Mouse (Mus musculus): ENCODE measurements at regions not wholly inside any gene's neighbourhood (a gene's known extent, or its start where the extent isn't known, plus 50 kb on each side); places are given as distances from the start of the nearest gene placed in this dataset.

DNA sequence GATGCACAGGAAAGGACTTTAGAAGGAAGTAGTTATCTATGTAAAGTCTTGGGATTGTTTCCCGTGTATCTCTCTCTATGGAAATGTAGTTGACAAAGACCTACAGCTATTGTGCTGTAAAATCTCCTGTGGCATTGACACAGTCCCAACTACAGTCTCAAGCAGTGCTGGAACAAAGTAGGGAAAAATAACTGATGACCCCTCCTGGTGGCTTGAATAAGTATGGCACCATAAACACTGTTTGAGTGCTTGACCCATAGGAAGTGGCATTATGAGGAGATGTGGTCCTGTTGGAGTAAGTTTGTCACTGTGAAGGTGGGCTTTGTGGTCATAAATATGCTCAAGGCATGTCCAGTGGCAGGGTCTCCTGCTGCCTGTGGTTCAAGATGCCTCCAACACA is 928.4 kb upstream of the Mms22l start:
- Histone ChIP-seq H3K4me1 (no peaks in the 10 kb centered on the region), H3K27me3 (replicated peaks) (no peaks in the 10 kb centered on the region), H3K9me3 (0 out of 2 replicates have a peak, but pooled peaks cover 3% of the 10 kb centered on the region), H3K4me3 (no peak overlapping the region), H3K9ac (no peak overlapping the region), H3K36me3 (no peaks in the 10 kb centered on the region), H3K4me2 (no peak overlapping the region), H3K27ac (replicated peaks) (no peak overlapping the region)
- no peak for ATAC-seq (ENCODE audit: extremely low read depth, insufficient number of reproducible peaks, low FRiP score, low TSS enrichment)
- WGBS, result 43% methylated on average over 1 of the region's 1 CpGs

DNA sequence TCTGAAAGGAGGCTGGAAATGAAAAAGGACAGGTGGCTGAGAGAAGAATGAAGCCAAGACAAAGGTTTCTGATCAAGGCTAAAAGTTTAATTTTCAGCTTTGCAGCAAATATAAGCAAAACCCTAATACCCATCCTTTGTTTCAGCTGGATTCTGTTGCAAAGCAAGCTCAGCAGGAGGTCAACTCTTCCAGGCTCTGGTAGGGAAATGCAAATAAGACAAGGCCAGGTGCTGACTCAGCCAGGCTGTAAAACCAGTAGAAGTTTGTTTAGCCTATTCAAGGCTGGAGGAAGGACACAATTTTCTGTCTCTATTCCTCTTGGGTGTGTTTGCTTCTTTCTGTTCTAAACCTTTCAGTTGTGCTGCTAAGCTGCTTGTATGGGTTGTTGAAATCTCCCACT is 923.2 kb upstream of the Mms22l start:
- no peak overlapping the region for H3K4me3 ChIP-seq
- no peak overlapping the region for H3K4me2 ChIP-seq
- H3K9me3 ChIP-seq, result no peaks in the 10 kb centered on the region
- no peaks in the 10 kb centered on the region for H3K36me3 ChIP-seq
- ATAC-seq (ENCODE audit: extremely low read depth, insufficient number of reproducible peaks, low FRiP score, low TSS enrichment), result no peak
- H3K27me3 ChIP-seq (replicated peaks), result no peaks in the 10 kb centered on the region
- no peak overlapping the region for H3K27ac ChIP-seq (replicated peaks)
- H3K4me1 ChIP-seq, result no peaks in the 10 kb centered on the region
- no peak overlapping the region for H3K9ac ChIP-seq

DNA sequence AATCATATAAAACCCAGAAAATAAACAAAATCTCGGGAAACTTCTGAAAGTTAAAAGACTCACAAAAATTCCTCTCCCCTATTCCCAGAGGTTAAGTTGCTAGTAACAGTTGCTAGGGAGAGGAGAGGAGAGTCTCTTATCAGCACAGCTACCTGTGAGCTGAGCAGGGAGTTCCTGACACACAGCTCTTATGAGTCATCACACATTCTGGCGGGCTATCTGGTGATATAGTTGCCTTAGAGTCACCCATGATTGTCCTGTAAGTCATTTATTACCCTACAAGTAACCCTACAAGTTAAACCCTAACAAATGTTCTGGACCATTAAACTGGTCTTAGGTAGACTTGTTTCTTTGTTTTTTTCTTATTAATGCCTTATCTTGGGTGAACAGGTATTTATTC is 908.8 kb upstream of the Mms22l start:
- Histone ChIP-seq H3K4me3 (no peak overlapping the region), H3K27me3 (replicated peaks) (no peaks in the 10 kb centered on the region), H3K4me1 (0 out of 2 replicates have a peak, but pooled peaks cover 5% of the 10 kb centered on the region), H3K36me3 (no peaks in the 10 kb centered on the region), H3K27ac (replicated peaks) (no peak overlapping the region), H3K9me3 (no peaks in the 10 kb centered on the region), H3K9ac (no peak overlapping the region), H3K4me2 (no peak overlapping the region)
- ATAC-seq (ENCODE audit: extremely low read depth, insufficient number of reproducible peaks, low FRiP score, low TSS enrichment), result no peak
- WGBS, result 7% methylated on average over 2 of the region's 2 CpGs

DNA sequence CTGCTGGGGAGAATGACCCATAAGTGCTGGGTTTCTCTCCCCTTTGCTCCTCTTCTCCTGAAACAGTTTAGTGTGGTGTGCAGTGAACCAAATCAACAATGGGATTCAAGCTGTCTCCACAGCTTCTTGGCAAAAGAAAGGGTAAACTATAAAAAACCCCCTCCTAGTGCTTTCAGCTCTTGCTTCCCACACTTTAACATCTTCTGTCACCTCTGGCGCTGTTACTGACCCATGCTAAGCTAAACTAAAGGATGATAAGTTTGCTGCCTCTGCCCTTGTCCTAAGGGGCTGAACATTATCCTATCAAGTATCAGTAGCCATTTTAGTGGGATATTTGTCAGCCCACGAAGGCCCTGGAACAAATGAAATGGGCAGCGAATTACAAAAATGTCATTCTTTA is 905.4 kb upstream of the Mms22l start:
- no peaks in the 10 kb centered on the region for H3K9me3 ChIP-seq
- no peak overlapping the region for H3K9ac ChIP-seq
- no peak overlapping the region for H3K27ac ChIP-seq (replicated peaks)
- H3K4me3 ChIP-seq, result no peak overlapping the region
- WGBS, result 66% methylated on average over 3 of the region's 3 CpGs
- no peak overlapping the region for H3K4me2 ChIP-seq
- ATAC-seq (ENCODE audit: extremely low read depth, insufficient number of reproducible peaks, low FRiP score, low TSS enrichment), result no peak
- H3K4me1 ChIP-seq, result 0 out of 2 replicates have a peak, but pooled peaks cover 5% of the 10 kb centered on the region
- H3K27me3 ChIP-seq (replicated peaks), result no peaks in the 10 kb centered on the region
- H3K36me3 ChIP-seq, result no peaks in the 10 kb centered on the region

DNA sequence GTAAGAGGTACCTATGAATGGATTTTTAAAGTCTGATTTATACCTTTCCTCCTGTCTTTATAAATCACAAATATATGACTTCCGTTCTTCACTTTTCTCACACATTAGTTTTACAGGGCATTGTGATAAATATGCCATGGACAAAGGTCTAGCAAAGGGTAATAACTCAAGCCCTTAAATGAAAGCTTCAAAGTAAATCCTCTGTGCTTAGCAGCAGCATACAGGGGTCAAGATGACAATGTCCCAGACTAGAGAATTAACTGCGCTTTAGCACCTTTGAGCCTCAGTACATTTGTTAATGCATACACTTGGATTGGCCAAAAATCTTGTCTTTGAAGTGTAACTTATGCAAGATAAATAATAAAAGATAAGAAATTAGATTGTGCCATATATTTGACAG is 904.7 kb upstream of the Mms22l start:
- no peak overlapping the region for H3K4me3 ChIP-seq
- H3K9ac ChIP-seq, result no peak overlapping the region
- H3K27ac ChIP-seq (replicated peaks), result no peak overlapping the region
- no peak overlapping the region for H3K4me2 ChIP-seq
- ATAC-seq (ENCODE audit: extremely low read depth, insufficient number of reproducible peaks, low FRiP score, low TSS enrichment), result no peak
- H3K36me3 ChIP-seq, result no peaks in the 10 kb centered on the region
- no peaks in the 10 kb centered on the region for H3K9me3 ChIP-seq
- no peaks in the 10 kb centered on the region for H3K27me3 ChIP-seq (replicated peaks)
- 0 out of 2 replicates have a peak, but pooled peaks cover 5% of the 10 kb centered on the region for H3K4me1 ChIP-seq
- 84% methylated on average over 2 of the region's 2 CpGs for WGBS

DNA sequence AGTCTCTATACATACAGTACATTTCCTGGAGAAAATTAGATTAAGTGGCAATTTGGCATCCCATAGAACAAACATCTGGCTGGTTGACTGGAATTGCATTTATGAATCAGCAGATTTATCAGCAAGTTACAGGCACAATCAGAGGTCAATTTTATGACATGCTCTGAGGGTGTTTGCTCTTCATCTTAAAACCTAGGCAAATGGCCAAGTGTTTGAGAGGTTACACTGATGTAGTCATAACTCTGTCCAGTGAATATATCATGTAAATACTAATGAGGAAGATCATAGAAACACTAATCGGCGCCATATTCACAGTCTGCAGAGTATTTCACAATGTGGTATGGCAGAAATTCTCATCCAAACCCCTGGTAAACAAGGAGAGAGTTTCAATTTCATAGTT is 896.2 kb upstream of the Mms22l start:
- Histone ChIP-seq H3K4me2 (no peak overlapping the region), H3K27ac (replicated peaks) (no peak overlapping the region), H3K27me3 (replicated peaks) (no peaks in the 10 kb centered on the region), H3K4me1 (no peaks in the 10 kb centered on the region), H3K9ac (no peak overlapping the region), H3K36me3 (no peaks in the 10 kb centered on the region), H3K4me3 (no peak overlapping the region), H3K9me3 (no peaks in the 10 kb centered on the region)
- WGBS, result 69% methylated on average over 2 of the region's 2 CpGs
- no peak for ATAC-seq (ENCODE audit: extremely low read depth, insufficient number of reproducible peaks, low FRiP score, low TSS enrichment)

DNA sequence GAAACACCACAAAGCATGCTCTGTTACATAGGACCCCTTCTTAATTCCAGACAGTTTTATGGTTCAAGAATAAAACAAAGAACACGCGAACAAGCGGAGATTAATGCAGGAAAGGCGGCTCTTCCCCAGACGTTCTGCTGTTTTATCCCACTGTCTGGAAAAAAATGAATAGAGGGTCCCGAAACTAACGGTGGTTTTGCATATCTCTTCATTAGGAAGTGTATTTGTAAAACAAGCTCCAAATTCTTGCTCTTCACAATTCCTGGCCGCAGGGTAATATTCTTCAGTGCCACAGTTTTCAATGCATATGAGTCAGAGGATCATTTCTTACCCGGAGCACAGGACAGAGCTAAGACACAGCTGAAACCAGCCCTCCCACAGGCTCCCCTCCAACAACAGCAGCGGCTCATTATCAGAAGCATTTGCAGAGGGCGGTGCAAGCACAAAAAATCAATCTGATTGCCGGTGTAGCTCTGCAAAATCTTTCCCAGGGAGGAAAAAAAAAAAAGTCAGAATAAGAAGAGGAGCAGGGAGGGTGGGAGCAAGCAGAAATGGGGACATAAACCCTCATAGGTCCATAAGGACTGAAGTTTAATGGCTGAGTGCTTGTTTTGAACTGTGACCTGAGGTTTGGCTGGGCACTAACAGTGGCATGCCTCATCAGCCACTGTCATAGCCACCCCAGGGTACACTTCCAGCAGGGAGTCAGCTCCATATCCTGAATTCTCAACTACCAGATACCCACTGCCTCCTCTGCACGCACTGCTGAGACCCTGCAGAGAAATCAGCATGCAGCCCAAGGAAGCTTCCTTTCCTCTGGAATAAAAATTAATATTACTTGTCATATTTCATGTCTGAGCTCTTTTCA is 894.6 kb upstream of the Mms22l start:
- H3K9me3 ChIP-seq, result no peaks in the 10 kb centered on the region
- no peaks in the 10 kb centered on the region for H3K27me3 ChIP-seq (replicated peaks)
- H3K4me1 ChIP-seq, result no peaks in the 10 kb centered on the region
- peak overlapping the region; percentile 29 for H3K4me2 ChIP-seq
- H3K9ac ChIP-seq, result no peak overlapping the region
- H3K36me3 ChIP-seq, result no peaks in the 10 kb centered on the region
- WGBS, result 35% methylated on average over 13 of the region's 13 CpGs
- H3K27ac ChIP-seq (replicated peaks), result no peak overlapping the region
- ATAC-seq (ENCODE audit: extremely low read depth, insufficient number of reproducible peaks, low FRiP score, low TSS enrichment), result no peak
- no peak overlapping the region for H3K4me3 ChIP-seq

DNA sequence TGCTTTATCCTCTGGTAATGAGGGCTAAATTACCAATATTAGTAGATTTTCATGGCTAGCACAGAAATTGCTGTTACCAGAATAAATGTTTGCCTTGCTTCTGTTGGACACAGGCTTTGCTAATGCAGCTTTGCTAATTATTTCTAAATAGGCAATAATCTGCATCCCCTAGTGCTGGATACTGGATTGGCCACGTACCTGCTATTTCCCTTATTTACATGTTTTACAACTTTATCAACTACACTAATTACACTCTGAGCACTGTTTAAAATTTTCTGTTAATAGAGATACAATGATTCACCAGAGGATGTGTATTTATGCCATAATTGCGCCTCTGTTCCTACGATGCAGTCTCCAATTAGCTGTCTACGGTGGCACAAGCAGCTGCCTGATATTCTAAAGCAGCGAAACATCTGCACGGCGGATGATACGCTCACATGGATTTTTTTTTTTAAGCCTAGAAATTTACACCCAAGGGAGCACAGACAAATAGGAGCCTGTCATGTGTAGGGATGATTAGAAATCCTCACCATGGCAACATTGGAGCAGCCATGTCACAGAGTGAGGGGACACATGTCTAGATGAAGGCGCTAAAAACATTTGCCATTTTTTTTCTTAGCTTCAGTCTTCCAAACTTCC is 893.8 kb upstream of the Mms22l start:
- Histone ChIP-seq H3K4me1 (no peaks in the 10 kb centered on the region), H3K4me3 (no peak overlapping the region), H3K9me3 (no peaks in the 10 kb centered on the region), H3K4me2 (no peak overlapping the region), H3K36me3 (no peaks in the 10 kb centered on the region), H3K27ac (replicated peaks) (no peak overlapping the region), H3K27me3 (replicated peaks) (no peaks in the 10 kb centered on the region), H3K9ac (no peak overlapping the region)
- WGBS, result 85% methylated on average over 9 of the region's 9 CpGs
- ATAC-seq (ENCODE audit: extremely low read depth, insufficient number of reproducible peaks, low FRiP score, low TSS enrichment), result no peak

DNA sequence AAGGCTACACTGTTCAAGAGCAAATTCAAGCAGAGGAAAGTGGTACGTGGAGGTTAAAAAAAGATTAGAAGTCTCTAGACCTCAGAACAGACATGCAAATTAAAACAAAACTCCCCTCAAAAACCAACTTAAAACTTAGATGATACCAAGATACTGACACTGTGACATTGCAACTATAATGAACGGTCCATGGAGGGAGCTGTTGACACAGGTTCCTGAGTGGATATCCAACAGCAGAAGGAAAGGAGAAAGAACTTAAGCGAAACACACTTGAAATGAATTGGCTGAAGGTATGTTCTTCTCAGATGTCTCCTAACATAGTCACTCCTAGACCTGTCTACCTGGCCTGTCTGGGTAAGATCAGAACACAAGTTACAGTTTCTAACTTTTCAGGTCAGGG is 888.9 kb upstream of the Mms22l start:
- Histone ChIP-seq H3K4me1 (no peaks in the 10 kb centered on the region), H3K27ac (replicated peaks) (no peak overlapping the region), H3K9ac (no peak overlapping the region), H3K4me3 (no peak overlapping the region), H3K36me3 (no peaks in the 10 kb centered on the region), H3K27me3 (replicated peaks) (no peaks in the 10 kb centered on the region), H3K4me2 (no peak overlapping the region), H3K9me3 (no peaks in the 10 kb centered on the region)
- no peak for ATAC-seq (ENCODE audit: extremely low read depth, insufficient number of reproducible peaks, low FRiP score, low TSS enrichment)
- 62% methylated on average over 3 of the region's 3 CpGs for WGBS

DNA sequence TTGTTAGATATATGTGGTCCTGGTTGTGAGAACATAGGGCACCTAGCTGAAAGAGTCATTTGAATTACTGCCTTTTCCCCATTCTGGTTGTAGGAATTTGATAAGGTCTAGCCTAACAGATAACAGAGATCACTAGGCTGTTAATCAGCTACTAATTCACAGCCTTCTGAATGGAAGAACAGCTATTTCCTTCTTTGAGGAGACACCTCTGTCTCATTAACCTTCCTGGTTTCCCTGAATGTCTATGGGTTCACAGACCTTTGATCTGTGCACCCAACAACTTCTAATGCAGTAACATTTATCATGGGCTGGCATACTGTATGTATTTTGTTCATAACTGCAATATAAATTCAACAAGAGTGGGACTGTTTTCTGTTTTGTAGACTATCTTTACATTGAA is 875.0 kb upstream of the Mms22l start:
- H3K36me3 ChIP-seq, result no peaks in the 10 kb centered on the region
- H3K9ac ChIP-seq, result no peak overlapping the region
- no peak overlapping the region for H3K27ac ChIP-seq (replicated peaks)
- H3K4me3 ChIP-seq, result no peak overlapping the region
- H3K27me3 ChIP-seq (replicated peaks), result no peaks in the 10 kb centered on the region
- ATAC-seq (ENCODE audit: extremely low read depth, insufficient number of reproducible peaks, low FRiP score, low TSS enrichment), result no peak
- no peak overlapping the region for H3K4me2 ChIP-seq
- no peaks in the 10 kb centered on the region for H3K4me1 ChIP-seq
- no peaks in the 10 kb centered on the region for H3K9me3 ChIP-seq

DNA sequence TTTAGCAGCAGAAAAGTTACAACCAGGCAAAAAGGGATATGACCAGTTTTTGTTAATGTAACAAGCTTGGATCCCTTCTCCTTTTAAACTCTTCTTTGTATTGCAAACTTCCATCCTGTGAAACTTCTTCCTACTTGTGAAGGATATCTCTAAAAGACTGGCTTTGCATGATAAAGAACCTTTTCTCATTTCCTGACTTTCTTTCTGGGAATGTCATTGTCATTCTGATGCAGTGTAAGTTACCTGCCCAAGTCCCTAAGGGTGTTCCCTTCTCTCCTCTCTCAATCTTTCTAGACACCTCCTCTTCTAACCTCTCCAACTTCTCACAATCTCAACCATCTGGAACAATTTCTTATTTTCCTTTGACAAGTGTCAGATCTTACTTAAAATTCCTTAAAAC is 874.0 kb upstream of the Mms22l start:
- no peaks in the 10 kb centered on the region for H3K27me3 ChIP-seq (replicated peaks)
- no peak overlapping the region for H3K4me2 ChIP-seq
- H3K36me3 ChIP-seq, result no peaks in the 10 kb centered on the region
- no peak overlapping the region for H3K9ac ChIP-seq
- no peak overlapping the region for H3K27ac ChIP-seq (replicated peaks)
- no peak for ATAC-seq (ENCODE audit: extremely low read depth, insufficient number of reproducible peaks, low FRiP score, low TSS enrichment)
- H3K9me3 ChIP-seq, result no peaks in the 10 kb centered on the region
- no peaks in the 10 kb centered on the region for H3K4me1 ChIP-seq
- no peak overlapping the region for H3K4me3 ChIP-seq

Data from heart, embryonic 13.5 days (tissue).